Mouse (Mus musculus): ENCODE measurements at regions not wholly inside any gene's neighbourhood (a gene's known extent, or its start where the extent isn't known, plus 50 kb on each side); places are given as distances from the start of the nearest gene placed in this dataset.

DNA sequence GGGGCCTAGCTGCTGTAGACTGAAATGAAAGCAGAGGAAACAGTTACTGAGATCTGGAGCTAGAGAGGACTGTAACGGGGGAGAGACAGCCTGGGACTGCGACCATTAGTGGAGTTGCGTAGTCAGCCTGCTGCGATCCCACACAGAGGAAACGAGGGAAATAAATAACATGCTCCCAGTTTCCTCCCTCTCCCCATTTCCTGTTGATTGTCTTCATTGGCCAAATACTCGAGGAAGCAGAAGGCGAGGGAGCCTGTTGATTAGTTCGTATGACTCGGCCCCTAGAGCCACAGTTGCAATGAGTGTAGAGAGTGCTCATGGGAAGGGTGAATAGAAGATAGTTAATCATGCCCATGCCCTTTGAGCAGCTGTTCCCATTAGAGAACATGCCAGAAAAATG lies 155.0 kb upstream of the Eif4g2 start:
- Histone ChIP-seq H3K4me2 (ENCODE audit: low read depth) (no peak overlapping the region), H3K4me3 (no peak overlapping the region), H3ac (ENCODE audit: control insufficient read depth, insufficient read length) (no peak overlapping the region), H3K79me2 (ENCODE audit: control insufficient read depth, insufficient read depth) (no peaks in the 10 kb centered on the region), H3K27me3 (ENCODE audit: control insufficient read depth, insufficient read depth, insufficient read length) (no peaks in the 10 kb centered on the region), H3K36me3 (ENCODE audit: control insufficient read depth, insufficient read depth) (no peaks in the 10 kb centered on the region)
- peak in 1 of 3 experiments; percentile 25 for TF ChIP-seq MYOG (IDR thresholded peaks at IDR 0.05; ENCODE audit: control insufficient read depth in 1 of 3, insufficient read depth in 1 of 3, insufficient read length in 2 of 3, low read depth in 2 of 3)
- TF ChIP-seq MAX (IDR thresholded peaks at IDR 0.05; ENCODE audit: low read depth) = no peak

DNA sequence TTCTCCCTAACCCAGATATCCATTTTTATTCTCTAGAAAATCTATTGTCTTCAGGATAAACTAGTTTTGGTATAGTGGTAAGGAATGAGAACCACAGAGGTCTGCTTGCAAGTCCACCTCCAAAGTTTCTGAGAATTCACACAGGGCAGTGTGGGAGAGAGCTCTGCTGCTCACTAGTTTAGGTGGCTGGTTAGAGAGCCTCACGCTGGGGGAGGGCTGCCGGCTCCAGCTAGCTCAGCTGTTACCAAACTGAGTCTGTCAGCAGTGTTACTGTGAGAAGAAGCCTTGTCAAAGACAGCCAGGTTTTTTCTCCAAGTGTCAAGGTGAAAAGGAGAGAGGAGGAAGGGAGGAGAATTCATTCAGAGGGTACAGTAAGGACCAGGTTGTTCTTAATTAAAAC lies 147.8 kb upstream of the Eif4g2 start:
- H3K79me2 ChIP-seq (ENCODE audit: control insufficient read depth, insufficient read depth) = no peaks in the 10 kb centered on the region
- no peak overlapping the region for H3K4me2 ChIP-seq (ENCODE audit: low read depth)
- H3K4me3 ChIP-seq = no peak overlapping the region
- no peaks in the 10 kb centered on the region for H3K27me3 ChIP-seq (ENCODE audit: control insufficient read depth, insufficient read depth, insufficient read length)
- no peaks in the 10 kb centered on the region for H3K36me3 ChIP-seq (ENCODE audit: control insufficient read depth, insufficient read depth)
- TF ChIP-seq SRF (IDR thresholded peaks at IDR 0.05; ENCODE audit: control insufficient read depth, insufficient read length, low read depth) (no peak), TCF12 (IDR thresholded peaks at IDR 0.05; ENCODE audit: insufficient read depth, poor library complexity, severe bottlenecking) (no peak), REST (IDR thresholded peaks at IDR 0.05; ENCODE audit: insufficient read depth, insufficient read length) (no peak), MYOD1 (IDR thresholded peaks at IDR 0.05; ENCODE audit: control insufficient read depth in 1 of 3, insufficient read length in 2 of 3, low read depth in 2 of 3) (no peak)
- H3ac ChIP-seq (ENCODE audit: control insufficient read depth, insufficient read length) = no peak overlapping the region

DNA sequence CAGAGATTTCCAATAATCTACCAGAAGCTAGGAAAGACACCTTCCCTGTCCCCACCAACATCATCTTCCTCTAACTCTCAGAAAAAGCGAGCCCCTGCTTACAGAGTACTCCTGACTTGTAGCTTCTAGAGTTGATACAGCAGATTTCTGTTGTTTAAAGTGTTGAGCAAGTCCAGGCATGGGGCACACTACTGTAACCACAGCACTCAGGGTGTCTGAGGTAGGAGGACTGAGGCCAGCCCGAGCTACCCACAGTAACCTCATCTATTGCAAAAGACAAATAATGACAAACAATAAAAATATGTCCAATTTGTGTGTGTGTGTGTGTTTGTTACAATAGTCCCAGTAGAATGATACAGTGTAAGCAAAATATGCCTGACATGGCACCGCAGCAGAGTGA lies 144.3 kb upstream of the Eif4g2 start:
- TF ChIP-seq POLR2A (IDR thresholded peaks at IDR 0.05; ENCODE audit: insufficient read length, low read depth) = no peak
- TF ChIP-seq SRF (IDR thresholded peaks at IDR 0.05; ENCODE audit: control insufficient read depth, insufficient read length, low read depth) = no peak
- TF ChIP-seq MYOD1 (IDR thresholded peaks at IDR 0.05; ENCODE audit: control insufficient read depth in 1 of 3, insufficient read length in 2 of 3, low read depth in 2 of 3) = no peak
- no peak for TF ChIP-seq CEBPB (IDR thresholded peaks at IDR 0.05; ENCODE audit: insufficient read depth, poor library complexity, severe bottlenecking)
- Histone ChIP-seq H3K27me3 (ENCODE audit: control insufficient read depth, insufficient read depth, insufficient read length) (no peaks in the 10 kb centered on the region), H3K4me3 (no peak overlapping the region), H3K79me2 (ENCODE audit: control insufficient read depth, insufficient read depth) (no peaks in the 10 kb centered on the region), H3ac (ENCODE audit: control insufficient read depth, insufficient read length) (no peak overlapping the region), H3K4me2 (ENCODE audit: low read depth) (no peak overlapping the region), H3K36me3 (ENCODE audit: control insufficient read depth, insufficient read depth) (no peaks in the 10 kb centered on the region)

DNA sequence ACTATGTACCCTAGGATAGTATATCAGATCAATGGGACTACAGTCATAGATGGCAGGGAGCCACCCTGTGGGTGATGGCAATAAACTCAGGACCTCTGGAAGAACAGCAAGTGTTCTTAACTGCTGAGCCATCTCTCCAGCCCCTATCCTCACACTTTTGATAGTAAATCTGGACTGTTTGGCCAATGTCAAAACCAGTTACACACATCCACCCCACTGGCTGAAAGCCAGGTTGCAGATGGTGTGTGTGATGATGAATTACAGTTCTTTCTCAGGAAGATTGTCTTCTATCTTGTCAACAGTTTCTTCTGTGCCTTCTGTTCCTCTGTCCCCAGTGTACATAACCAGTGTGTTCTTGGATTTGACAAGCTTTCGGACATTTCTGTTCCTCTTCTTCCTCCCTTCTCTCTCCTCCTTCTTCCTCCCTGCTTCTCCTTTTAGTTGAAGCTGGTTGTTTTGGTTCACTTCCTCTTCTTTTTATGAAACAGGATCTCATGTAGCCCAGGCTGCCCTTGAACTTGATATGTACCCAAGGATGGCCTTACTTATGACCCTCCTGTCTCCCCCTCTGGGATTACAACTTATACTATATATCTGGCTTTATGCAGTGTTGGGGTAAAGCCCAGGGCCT lies 143.3 kb upstream of the Eif4g2 start:
- Histone ChIP-seq H3K79me2 (ENCODE audit: control insufficient read depth, insufficient read depth) (no peaks in the 10 kb centered on the region), H3K27me3 (ENCODE audit: control insufficient read depth, insufficient read depth, insufficient read length) (no peaks in the 10 kb centered on the region), H3K4me2 (ENCODE audit: low read depth) (no peak overlapping the region), H3ac (ENCODE audit: control insufficient read depth, insufficient read length) (no peak overlapping the region), H3K4me3 (no peak overlapping the region), H3K36me3 (ENCODE audit: control insufficient read depth, insufficient read depth) (no peaks in the 10 kb centered on the region)
- no peak for TF ChIP-seq E2F4 (IDR thresholded peaks at IDR 0.05; ENCODE audit: insufficient read depth)
- no peak for TF ChIP-seq SRF (IDR thresholded peaks at IDR 0.05; ENCODE audit: control insufficient read depth, insufficient read length, low read depth)
- no peak for TF ChIP-seq POLR2AphosphoS2 (IDR thresholded peaks at IDR 0.05; ENCODE audit: insufficient read length, low read depth)
- no peak for TF ChIP-seq MYOG (IDR thresholded peaks at IDR 0.05; ENCODE audit: control insufficient read depth in 1 of 3, insufficient read depth in 1 of 3, insufficient read length in 2 of 3, low read depth in 2 of 3)
- no peak for TF ChIP-seq MYOD1 (IDR thresholded peaks at IDR 0.05; ENCODE audit: control insufficient read depth in 1 of 3, insufficient read length in 2 of 3, low read depth in 2 of 3)
- no peak for TF ChIP-seq USF1 (IDR thresholded peaks at IDR 0.05; ENCODE audit: low read depth)
- TF ChIP-seq MAX (IDR thresholded peaks at IDR 0.05; ENCODE audit: low read depth) = no peak
- TF ChIP-seq TCF3 (IDR thresholded peaks at IDR 0.05; ENCODE audit: insufficient read length, low read depth) = no peak

DNA sequence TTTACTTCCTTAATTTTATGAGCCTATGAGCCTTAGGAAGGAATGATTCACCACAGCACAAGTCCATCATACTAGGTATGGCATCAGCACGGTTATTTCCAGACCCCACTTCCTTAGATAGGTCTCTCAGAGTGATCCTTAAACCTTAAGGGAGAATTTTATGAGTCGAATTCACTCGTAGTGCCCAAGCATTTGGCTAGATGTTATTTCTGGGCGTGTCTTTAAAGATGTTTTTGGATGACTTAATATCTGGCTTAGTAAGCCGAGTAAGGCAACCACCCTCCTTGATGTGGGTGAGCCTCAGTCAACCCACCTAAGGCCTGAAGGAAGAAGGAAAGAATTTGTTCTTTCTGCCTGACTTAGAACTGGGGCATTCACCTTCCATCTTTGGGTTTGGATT lies 132.8 kb upstream of the Eif4g2 start:
- Histone ChIP-seq H3ac (ENCODE audit: control insufficient read depth, insufficient read length) (no peak overlapping the region), H3K4me2 (ENCODE audit: low read depth) (peak overlapping the region; percentile 16), H3K4me3 (no peak overlapping the region), H3K79me2 (ENCODE audit: control insufficient read depth, insufficient read depth) (no peaks in the 10 kb centered on the region), H3K36me3 (ENCODE audit: control insufficient read depth, insufficient read depth) (no peaks in the 10 kb centered on the region), H3K27me3 (ENCODE audit: control insufficient read depth, insufficient read depth, insufficient read length) (no peaks in the 10 kb centered on the region)
- TF ChIP-seq POLR2A (IDR thresholded peaks at IDR 0.05; ENCODE audit: insufficient read length, low read depth) = no peak
- TF ChIP-seq TCF12 (IDR thresholded peaks at IDR 0.05; ENCODE audit: insufficient read depth, poor library complexity, severe bottlenecking) = no peak
- TF ChIP-seq TCF3 (IDR thresholded peaks at IDR 0.05; ENCODE audit: insufficient read length, low read depth) = no peak
- TF ChIP-seq REST (IDR thresholded peaks at IDR 0.05; ENCODE audit: insufficient read depth, insufficient read length) = no peak

DNA sequence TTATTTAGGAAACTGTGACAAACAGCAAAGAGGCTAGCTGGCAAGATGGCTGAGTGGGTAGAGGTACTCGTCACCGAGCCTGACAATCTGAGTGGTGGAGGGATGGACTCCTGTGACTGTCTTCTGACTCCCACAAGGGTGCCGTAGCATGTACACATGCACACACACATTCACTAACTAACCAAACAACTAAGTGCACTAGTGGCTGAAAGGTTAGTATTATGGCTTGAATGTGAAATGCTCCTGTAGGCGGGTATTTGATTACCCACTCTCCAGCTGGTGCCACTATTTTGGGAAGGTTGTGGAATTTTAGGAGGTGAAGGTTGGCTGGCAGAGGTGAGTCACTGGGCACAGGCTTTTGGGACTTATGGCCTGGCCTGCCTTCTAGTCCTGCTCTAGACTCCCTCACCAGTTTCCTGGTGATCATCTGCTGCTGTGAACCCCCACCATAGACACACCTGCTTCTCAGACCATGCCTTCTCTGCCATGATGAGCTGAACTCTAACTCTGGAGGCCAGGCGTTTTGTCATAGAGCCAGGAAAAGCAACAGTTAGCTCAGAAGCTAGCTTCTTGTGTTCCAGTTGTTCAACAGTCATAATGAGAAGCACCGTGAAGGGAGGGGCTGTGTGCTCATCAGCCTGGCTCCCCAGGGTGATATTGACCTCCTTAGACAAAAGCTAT lies 131.5 kb upstream of the Eif4g2 start:
- H3K27me3 ChIP-seq (ENCODE audit: control insufficient read depth, insufficient read depth, insufficient read length) = no peaks in the 10 kb centered on the region
- H3K79me2 ChIP-seq (ENCODE audit: control insufficient read depth, insufficient read depth) = no peaks in the 10 kb centered on the region
- H3K4me2 ChIP-seq (ENCODE audit: low read depth) = peak overlapping the region; percentile 30
- no peak for TF ChIP-seq E2F4 (IDR thresholded peaks at IDR 0.05; ENCODE audit: insufficient read depth)
- TF ChIP-seq MYOG (IDR thresholded peaks at IDR 0.05; ENCODE audit: control insufficient read depth in 1 of 3, insufficient read depth in 1 of 3, insufficient read length in 2 of 3, low read depth in 2 of 3) = peak in 1 of 3 experiments; percentile 60
- TF ChIP-seq SRF (IDR thresholded peaks at IDR 0.05; ENCODE audit: control insufficient read depth, insufficient read length, low read depth) = no peak
- TF ChIP-seq TCF3 (IDR thresholded peaks at IDR 0.05; ENCODE audit: insufficient read length, low read depth) = no peak
- TF ChIP-seq MYOD1 (IDR thresholded peaks at IDR 0.05; ENCODE audit: control insufficient read depth in 1 of 3, insufficient read length in 2 of 3, low read depth in 2 of 3) = peak in 2 of 3 experiments; percentile 75 to 79
- H3ac ChIP-seq (ENCODE audit: control insufficient read depth, insufficient read length) = no peak overlapping the region
- H3K4me3 ChIP-seq = no peak overlapping the region
- H3K36me3 ChIP-seq (ENCODE audit: control insufficient read depth, insufficient read depth) = no peaks in the 10 kb centered on the region

All from myocyte (in vitro differentiated cells).